Mouse (Mus musculus) megakaryocyte, embryonic 14.5 days (primary cell): ENCODE results near the gene Egfem1.

Experiments used
- FLI1 ChIP-seq: IDR thresholded peaks from 2 replicates; pipeline ENCODE4 v1.6.1; 2012; ENCODE audit warnings: low read length, inconsistent platforms, mixed read lengths
- GATA1 ChIP-seq: IDR thresholded peaks from 3 replicates; pipeline ENCODE4 v1.6.1; 2012; ENCODE audit warnings: mixed read lengths, low read length, inconsistent platforms, borderline replicate concordance

- TF ChIP-seq GATA1 (no peak), FLI1 (no peak)
Measured at GRCm38 (mm10) chr3:29236517-29236916, 154.7 kb downstream of the Egfem1 start.
